Mouse (Mus musculus) kidney, embryonic 16.5 days (tissue): ENCODE data around the gene Tmco4. TPM values are rescaled to one million over a fixed set of nuclear protein-coding genes. Genes with fewer than 3 reads are reported as not detected.

Experiments
- ATAC-seq: fragments of 200-750 bp; cut with Nextera tagmentation; 2 replicates; pipeline ENCODE4 v1.8.0; 2017; ENCODE audit warnings: moderate TSS enrichment; ENCODE audit not compliant: low FRiP score, low TSS enrichment
- H3K27ac ChIP-seq: fragments of 300-500 bp; sonication (generic); 2 replicates; pipeline ENCODE4 v1.5.1; 2014; ENCODE audit warnings: low read length
- H3K27me3 ChIP-seq: fragments of 300-500 bp; sonication (generic); 2 replicates; pipeline ENCODE4 v1.6.1; 2014; ENCODE audit warnings: low read length, control low read depth, mixed read lengths; ENCODE audit not compliant: insufficient read depth
- H3K36me3 ChIP-seq: fragments of 300-500 bp; sonication (generic); 2 replicates; pipeline ENCODE4 v1.6.1; 2014; ENCODE audit warnings: low read length, control low read depth, mixed read lengths; ENCODE audit not compliant: insufficient read depth
- H3K4me1 ChIP-seq: fragments of 300-500 bp; sonication (generic); 2 replicates; pipeline ENCODE4 v1.6.1; 2014; ENCODE audit warnings: low read length, control low read depth, mixed read lengths; ENCODE audit not compliant: insufficient read depth
- H3K4me2 ChIP-seq: fragments of 300-500 bp; sonication (generic); replicated peaks from 2 replicates; pipeline ENCODE4 v1.6.1; 2014; ENCODE audit warnings: low read depth, low read length
- H3K4me3 ChIP-seq: fragments of 300-500 bp; sonication (generic); 2 replicates; pipeline ENCODE4 v1.5.1; 2014; ENCODE audit warnings: mild to moderate bottlenecking, low read length
- H3K9ac ChIP-seq: fragments of 300-500 bp; sonication (generic); replicated peaks from 2 replicates; pipeline ENCODE4 v1.6.1; 2014; ENCODE audit warnings: low read length
- H3K9me3 ChIP-seq: fragments of 300-500 bp; sonication (generic); 2 replicates; pipeline ENCODE4 v1.6.1; 2016; ENCODE audit warnings: low read length, control low read depth
- WGBS: fragments of 180-500 bp; shearing (Covaris S2); extraction: QIAGEN DNeasy Blood & Tissue Kit; methylation state at CpG from one replicate; pipeline ENCODE4 v1.1.7; 2014; 5-methylcytosine and 5-hydroxymethylcytosine counted together
- polyA plus RNA-seq: library from polyadenylated mRNA; unstranded; fragments of >200 nt; fragmentation: Nextera tagmentation; extraction: Ambion mirVana; gene quantifications from 2 replicates; pipeline ENCODE4 v1.2.1, GENCODE M21; 2015

Tmco4 gene
- polyA plus RNA-seq, 1 experiment from 2014 or later, result 8.8 TPM

GRCm38 (mm10) chr4:138948257-138948656, 24.4 kb upstream of the Tmco4 start:
- Histone ChIP-seq H3K27ac (no peak overlapping the region), H3K4me2 (no peak overlapping the region), H3K4me3 (no peak overlapping the region), H3K9ac (no peak overlapping the region), H3K9me3 (no peaks in the 10 kb centered on the region), H3K4me1 (no peaks in the 10 kb centered on the region), H3K36me3 (no peaks in the 10 kb centered on the region), H3K27me3 (no peaks in the 10 kb centered on the region)
- 90% methylated on average over 2 of the region's 2 CpGs for WGBS
- no peak for ATAC-seq

GRCm38 (mm10) chr4:138958612-138959011, 14.1 kb upstream of the Tmco4 start:
- Histone ChIP-seq H3K36me3 (no peaks in the 10 kb centered on the region), H3K4me1 (peaks cover 8% of the 10 kb centered on the region; the same call in 1 of the 2 replicates), H3K9ac (no peak overlapping the region), H3K4me2 (no peak overlapping the region), H3K27ac (no peak overlapping the region), H3K4me3 (no peak overlapping the region), H3K9me3 (0 out of 2 replicates have a peak, but pooled peaks cover 2% of the 10 kb centered on the region), H3K27me3 (no peaks in the 10 kb centered on the region)
- no peak for ATAC-seq
- 73% methylated on average over 9 of the region's 9 CpGs for WGBS

- WGBS, result 80% methylated on average over 15 of the region's 15 CpGs
- no peak overlapping the region for H3K4me2 ChIP-seq
- H3K27me3 ChIP-seq, result no peaks in the 10 kb centered on the region
- H3K4me3 ChIP-seq, result no peak overlapping the region
- H3K4me1 ChIP-seq, result peaks cover 8% of the 10 kb centered on the region; the same call in 1 of the 2 replicates
- peak overlapping the region; percentile 47; the same call in 1 of the 2 replicates for H3K27ac ChIP-seq
- no peak for ATAC-seq
- 0 out of 2 replicates have a peak, but pooled peaks cover 2% of the 10 kb centered on the region for H3K9me3 ChIP-seq
- H3K36me3 ChIP-seq, result no peaks in the 10 kb centered on the region
- H3K9ac ChIP-seq, result no peak overlapping the region
Observed at GRCm38 (mm10) chr4:138959120-138959519, 13.6 kb upstream of the Tmco4 start.

GRCm38 (mm10) chr4:138959926-138960325, 12.8 kb upstream of the Tmco4 start:
- Histone ChIP-seq H3K9ac (no peak overlapping the region), H3K4me3 (no peak overlapping the region), H3K9me3 (0 out of 2 replicates have a peak, but pooled peaks cover 2% of the 10 kb centered on the region), H3K4me2 (no peak overlapping the region), H3K36me3 (no peaks in the 10 kb centered on the region), H3K27ac (peak overlapping the region; percentile 47), H3K27me3 (no peaks in the 10 kb centered on the region), H3K4me1 (peaks cover 8% of the 10 kb centered on the region; the same call in 1 of the 2 replicates)
- ATAC-seq, result peak; percentile 98
- 23% methylated on average over 7 of the region's 7 CpGs for WGBS

GRCm38 (mm10) chr4:138962719-138963118, 10.0 kb upstream of the Tmco4 start:
- 0 out of 2 replicates have a peak, but pooled peaks cover 2% of the 10 kb centered on the region for H3K9me3 ChIP-seq
- H3K4me2 ChIP-seq, result no peak overlapping the region
- no peak overlapping the region for H3K4me3 ChIP-seq
- no peak overlapping the region for H3K9ac ChIP-seq
- peaks cover 18% of the 10 kb centered on the region for H3K4me1 ChIP-seq
- H3K27me3 ChIP-seq, result no peaks in the 10 kb centered on the region
- H3K27ac ChIP-seq, result no peak overlapping the region
- ATAC-seq, result no peak
- H3K36me3 ChIP-seq, result no peaks in the 10 kb centered on the region
- WGBS, result 66% methylated on average over 5 of the region's 5 CpGs

- 72% methylated on average over 5 of the region's 5 CpGs for WGBS
Observed at GRCm38 (mm10) chr4:138965871-138966270, 6.8 kb upstream of the Tmco4 start.

GRCm38 (mm10) chr4:138966866-138967265, 5.8 kb upstream of the Tmco4 start, which contains the start of gene Rnf186:
Rnf186 (plus strand) TSS chr4:138967112.
- ATAC-seq, result peak; percentile 64; the same call in 1 of the 2 replicates
- H3K27ac ChIP-seq, result peak within 1 kb of the TSS; percentile 79
- peak within 1 kb of the TSS; percentile 34 for H3K4me2 ChIP-seq
- peaks cover 21% of the 10 kb centered on the region for H3K4me1 ChIP-seq
- H3K36me3 ChIP-seq, result no peaks in the 10 kb centered on the region
- peak within 1 kb of the TSS; percentile 51 for H3K9ac ChIP-seq
- 77% methylated on average over 13 of the region's 13 CpGs for WGBS
- peak within 1 kb of the TSS; percentile 30 for H3K4me3 ChIP-seq
- H3K9me3 ChIP-seq, result no peaks in the 10 kb centered on the region
- H3K27me3 ChIP-seq, result no peaks in the 10 kb centered on the region

More at GRCm38 (mm10) chr4:138965871-138966270, 6.8 kb upstream of the Tmco4 start:
- no peaks in the 10 kb centered on the region for H3K36me3 ChIP-seq
- H3K4me3 ChIP-seq, result no peak overlapping the region
- peak; percentile 28; the same call in 1 of the 2 replicates for ATAC-seq
- H3K27ac ChIP-seq, result peak overlapping the region; percentile 12
- peaks cover 22% of the 10 kb centered on the region for H3K4me1 ChIP-seq
- H3K27me3 ChIP-seq, result no peaks in the 10 kb centered on the region
- H3K9me3 ChIP-seq, result no peaks in the 10 kb centered on the region
- no peak overlapping the region for H3K4me2 ChIP-seq
- no peak overlapping the region for H3K9ac ChIP-seq

- H3K4me2 ChIP-seq, result peak overlapping the region; percentile 34
- peak overlapping the region; percentile 30 for H3K4me3 ChIP-seq
- peak overlapping the region; percentile 79 for H3K27ac ChIP-seq
- no peaks in the 10 kb centered on the region for H3K9me3 ChIP-seq
- no peaks in the 10 kb centered on the region for H3K27me3 ChIP-seq
- 79% methylated on average over 15 of the region's 15 CpGs for WGBS
- H3K9ac ChIP-seq, result peak overlapping the region; percentile 51
- no peak; the same call in 1 of the 2 replicates for ATAC-seq
- no peaks in the 10 kb centered on the region for H3K36me3 ChIP-seq
- H3K4me1 ChIP-seq, result peaks cover 23% of the 10 kb centered on the region
Observed at GRCm38 (mm10) chr4:138967485-138967884, 5.2 kb upstream of the Tmco4 start.

GRCm38 (mm10) chr4:138968772-138969556, 3.7 kb upstream of the Tmco4 start:
- peaks cover 26% of the 10 kb centered on the region for H3K4me1 ChIP-seq
- H3K27ac ChIP-seq, result no peak overlapping the region
- peak overlapping the region; percentile 5; the same call in 1 of the 2 replicates for H3K9ac ChIP-seq
- no peak for ATAC-seq
- WGBS, result 46% methylated on average over 16 of the region's 16 CpGs
- H3K36me3 ChIP-seq, result no peaks in the 10 kb centered on the region
- H3K4me2 ChIP-seq, result peak overlapping the region; percentile 24
- no peaks in the 10 kb centered on the region for H3K9me3 ChIP-seq
- H3K4me3 ChIP-seq, result 0 out of 2 replicates have a peak overlapping the region, but pooled peaks have one; percentile 9
- no peaks in the 10 kb centered on the region for H3K27me3 ChIP-seq

GRCm38 (mm10) chr4:138969736-138970135, 3.0 kb upstream of the Tmco4 start:
- H3K4me1 ChIP-seq, result peaks cover 26% of the 10 kb centered on the region
- H3K9me3 ChIP-seq, result no peaks in the 10 kb centered on the region
- ATAC-seq, result no peak
- no peak overlapping the region for H3K4me2 ChIP-seq
- no peaks in the 10 kb centered on the region for H3K27me3 ChIP-seq
- no peak overlapping the region for H3K9ac ChIP-seq
- no peak overlapping the region for H3K27ac ChIP-seq
- no peaks in the 10 kb centered on the region for H3K36me3 ChIP-seq
- 43% methylated on average over 9 of the region's 9 CpGs for WGBS
- H3K4me3 ChIP-seq, result no peak overlapping the region
